Mouse (Mus musculus): ENCODE measurements at regions not wholly inside any gene's neighbourhood (a gene's known extent, or its start where the extent isn't known, plus 50 kb on each side); places are given as distances from the start of the nearest gene placed in this dataset.

DNA sequence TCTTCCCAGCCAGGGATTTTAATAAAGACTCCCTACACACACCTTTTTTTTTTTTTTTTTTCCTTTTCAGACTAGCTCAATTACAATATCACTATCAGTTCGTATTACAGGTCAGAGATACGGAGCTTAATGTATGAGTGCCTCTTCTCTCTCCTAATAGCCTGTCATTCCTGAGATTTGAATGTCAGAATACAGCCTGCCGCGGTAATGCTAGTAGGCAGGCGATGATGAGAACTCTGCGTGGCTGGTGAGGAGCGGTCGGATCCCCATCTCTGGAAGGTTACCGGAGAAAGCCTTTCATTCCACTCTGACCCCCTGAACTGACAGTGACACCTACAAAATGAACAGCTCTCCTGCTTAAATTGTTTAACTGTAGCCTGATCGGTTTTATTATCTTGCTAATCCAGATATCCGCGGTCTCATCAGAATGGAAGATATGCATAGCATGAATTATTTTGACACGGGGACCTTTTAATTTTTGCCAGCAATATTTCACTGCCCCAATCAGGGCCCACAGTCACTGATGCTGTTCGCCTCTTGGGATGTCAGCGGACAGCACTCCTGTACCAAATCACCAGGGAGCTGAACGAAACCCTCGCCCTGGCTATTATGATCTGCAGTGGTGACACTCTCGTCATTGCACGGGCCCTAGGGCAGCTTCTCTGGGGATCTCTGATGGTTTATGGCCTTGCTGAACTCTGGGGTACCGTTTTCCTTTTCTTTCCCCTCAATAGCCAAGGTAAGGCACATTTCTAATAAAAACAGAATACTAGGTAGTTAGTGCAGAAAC, 690.9 kb downstream of the 1700064H15Rik start:
- TF ChIP-seq POLR2A (IDR thresholded peaks at IDR 0.05; ENCODE audit: insufficient read depth, low read depth, low read length), result no peak
- TF ChIP-seq CTCF (IDR thresholded peaks at IDR 0.05), result no peak
- TF ChIP-seq EP300 (IDR thresholded peaks at IDR 0.05; ENCODE audit: insufficient read depth, low read depth, low read length), result no peak
